Mouse (Mus musculus) left cerebral cortex, adult 18-20 months (tissue): ENCODE data around the gene Dkk1. TPM values are rescaled to one million over a fixed set of nuclear protein-coding genes. Genes with fewer than 3 reads are reported as not detected.
A peak's percentile ranks its signal among the peaks of the same experiment; 100 is the strongest.
"Not testable (repeated sequence)": the region's sequence is repeated elsewhere in the genome, so short reads cannot be mapped to it uniquely, and the experiment has no call there.

Source experiments
- DNase-seq, 2 experiments: peaks; one replicate each; pipeline ENCODE4 v3.0.0; 2021 to 2022; ENCODE audit warnings: low spot score in 2 of 2, mixed read lengths in 1 of 2
- long read RNA-seq, 2 experiments: library from polyadenylated mRNA; stranded (forward); transcript quantifications; one replicate each; pipeline ENCODE4 v2.0.0; 2021
- total RNA-seq, 2 experiments: library from RNA; stranded (reverse); gene quantifications; 2 replicates each; pipeline ENCODE4 v1.2.3; 2021

The Dkk1 gene
- total RNA-seq, result not detected
- long read RNA-seq, experiment 1, result 0 reads
- long read RNA-seq, experiment 2, result 0 reads

- DNase-seq, result peak in 1 of 2 experiments; percentile 4
These were observed at the start of gene Dkk1 for GRCm38 (mm10) chr19:30549044-30549853. Gene Dkk1, minus strand, starts transcription at chr19:30549665.

GRCm38 (mm10) chr19:30586366-30586765 lies 36.9 kb upstream of the Dkk1 start:
- DNase-seq, result no peak

GRCm38 (mm10) chr19:30564516-30564915 lies 15.1 kb upstream of the Dkk1 start:
- DNase-seq, result no peak

- DNase-seq, result no peak
These were observed 14.4 kb upstream of the Dkk1 start for GRCm38 (mm10) chr19:30563876-30564275.

- no peak for DNase-seq
These were observed 8.6 kb upstream of the Dkk1 start for GRCm38 (mm10) chr19:30558024-30558423.

- DNase-seq, result peak; percentile 71 to 73
These were observed 5.0 kb upstream of the Dkk1 start for GRCm38 (mm10) chr19:30554467-30554881.

GRCm38 (mm10) chr19:30553740-30554139 lies 4.3 kb upstream of the Dkk1 start:
- DNase-seq, result no peak

- no peak for DNase-seq
These were observed 2.8 kb upstream of the Dkk1 start for GRCm38 (mm10) chr19:30552260-30552659.

- no peak for DNase-seq
These were observed 586 bp upstream of the Dkk1 start for GRCm38 (mm10) chr19:30549854-30550647.

- DNase-seq, result peak in 1 of 2 experiments; percentile 2
These were observed 938 bp downstream of the Dkk1 start for GRCm38 (mm10) chr19:30548411-30549043.

GRCm38 (mm10) chr19:30539365-30539941 lies 10.0 kb downstream of the Dkk1 start:
- DNase-seq, result not testable (repeated sequence)

GRCm38 (mm10) chr19:30516771-30517170 lies 32.7 kb downstream of the Dkk1 start:
- DNase-seq, result no peak

- no peak for DNase-seq
These were observed 39.0 kb downstream of the Dkk1 start for GRCm38 (mm10) chr19:30510481-30510880.

- DNase-seq, result no peak
These were observed 44.0 kb downstream of the Dkk1 start for GRCm38 (mm10) chr19:30505497-30505896.
